Mouse (Mus musculus): ENCODE measurements around the gene Rimkla. TPM values are rescaled to one million over a fixed set of nuclear protein-coding genes. Genes with fewer than 3 reads are reported as not detected.

The Rimkla gene
- polyA plus RNA-seq, 1 experiment from 2014 or later: 0.05 TPM

GRCm38 (mm10) chr4:119526329-119526845 lies 34.0 kb upstream of the Rimkla start:
- no peak overlapping the region for H3K4me3 ChIP-seq (ENCODE audit: low read depth, low read length)
- H3K27me3 ChIP-seq (ENCODE audit: control insufficient read depth, insufficient read depth, low read depth, low read length): no peaks in the 10 kb centered on the region
- ATAC-seq (ENCODE audit: low read depth): no peak
- H3K9ac ChIP-seq (ENCODE audit: low read depth, low read length): no peak overlapping the region
- no peak overlapping the region for H3K4me2 ChIP-seq (ENCODE audit: low read depth, low read length)
- no peaks in the 10 kb centered on the region for H3K9me3 ChIP-seq (replicated peaks; ENCODE audit: control insufficient read depth, low read length)
- no peaks in the 10 kb centered on the region for H3K4me1 ChIP-seq (ENCODE audit: control insufficient read depth, low read depth, low read length)
- H3K36me3 ChIP-seq (ENCODE audit: control insufficient read depth, insufficient read depth): no peaks in the 10 kb centered on the region
- no peak overlapping the region for H3K27ac ChIP-seq (ENCODE audit: low read length)

DNA sequence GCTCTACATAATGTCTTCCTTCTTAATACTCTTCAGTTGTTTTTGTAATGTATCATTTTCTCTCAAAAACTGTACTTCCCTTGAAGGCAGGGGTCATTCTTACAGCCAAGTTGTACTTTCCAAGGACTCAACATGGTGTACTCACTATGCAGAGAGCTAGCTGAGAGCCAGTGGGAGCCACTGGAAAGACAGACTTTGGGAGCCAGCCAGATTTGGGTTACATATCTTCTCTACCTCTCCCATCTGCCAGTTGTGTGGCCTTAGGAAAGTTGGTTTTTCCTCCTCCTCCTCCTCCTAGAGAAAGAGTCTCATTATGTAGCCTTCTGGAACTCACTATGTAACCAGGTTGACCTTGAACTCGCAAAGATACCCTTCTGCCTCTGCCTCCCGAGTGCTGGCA lies 32.0 kb upstream of the Rimkla start:
- Histone ChIP-seq H3K4me3 (ENCODE audit: low read depth, low read length) (no peak overlapping the region), H3K4me2 (ENCODE audit: low read depth, low read length) (no peak overlapping the region), H3K36me3 (ENCODE audit: control insufficient read depth, insufficient read depth) (no peaks in the 10 kb centered on the region), H3K27ac (ENCODE audit: low read length) (no peak overlapping the region), H3K4me1 (ENCODE audit: control insufficient read depth, low read depth, low read length) (no peaks in the 10 kb centered on the region), H3K9me3 (replicated peaks; ENCODE audit: control insufficient read depth, low read length) (no peaks in the 10 kb centered on the region), H3K27me3 (ENCODE audit: control insufficient read depth, insufficient read depth, low read depth, low read length) (no peaks in the 10 kb centered on the region), H3K9ac (ENCODE audit: low read depth, low read length) (no peak overlapping the region)
- WGBS (ENCODE audit: insufficient replicate concordance): 65% methylated on average over 2 of the region's 2 CpGs
- ATAC-seq (ENCODE audit: low read depth): no peak

DNA sequence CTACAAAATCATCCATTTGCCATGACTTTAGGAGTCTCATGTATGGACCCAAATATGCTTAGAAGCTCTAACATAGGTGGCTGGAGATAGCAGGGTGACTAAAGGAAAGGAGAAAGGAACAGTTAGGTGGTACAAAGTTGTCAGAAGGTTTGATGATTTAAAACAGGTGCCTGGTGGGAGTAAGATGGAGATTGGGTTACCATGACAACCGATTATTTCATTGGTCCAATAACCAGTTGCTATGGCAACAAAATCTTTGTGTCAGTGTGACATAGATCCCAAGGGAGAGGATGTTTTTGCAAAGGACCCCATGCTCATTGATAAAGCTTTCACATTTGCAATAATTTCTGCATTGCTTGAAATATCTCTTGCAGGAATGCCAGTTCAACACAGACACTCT lies 31.6 kb upstream of the Rimkla start:
- Histone ChIP-seq H3K4me1 (ENCODE audit: control insufficient read depth, low read depth, low read length) (no peaks in the 10 kb centered on the region), H3K9me3 (replicated peaks; ENCODE audit: control insufficient read depth, low read length) (no peaks in the 10 kb centered on the region), H3K4me3 (ENCODE audit: low read depth, low read length) (no peak overlapping the region), H3K36me3 (ENCODE audit: control insufficient read depth, insufficient read depth) (no peaks in the 10 kb centered on the region), H3K9ac (ENCODE audit: low read depth, low read length) (no peak overlapping the region), H3K27me3 (ENCODE audit: control insufficient read depth, insufficient read depth, low read depth, low read length) (no peaks in the 10 kb centered on the region), H3K4me2 (ENCODE audit: low read depth, low read length) (no peak overlapping the region), H3K27ac (ENCODE audit: low read length) (no peak overlapping the region)
- 59% methylated on average over 1 of the region's 1 CpGs for WGBS (ENCODE audit: insufficient replicate concordance)
- no peak for ATAC-seq (ENCODE audit: low read depth)

DNA sequence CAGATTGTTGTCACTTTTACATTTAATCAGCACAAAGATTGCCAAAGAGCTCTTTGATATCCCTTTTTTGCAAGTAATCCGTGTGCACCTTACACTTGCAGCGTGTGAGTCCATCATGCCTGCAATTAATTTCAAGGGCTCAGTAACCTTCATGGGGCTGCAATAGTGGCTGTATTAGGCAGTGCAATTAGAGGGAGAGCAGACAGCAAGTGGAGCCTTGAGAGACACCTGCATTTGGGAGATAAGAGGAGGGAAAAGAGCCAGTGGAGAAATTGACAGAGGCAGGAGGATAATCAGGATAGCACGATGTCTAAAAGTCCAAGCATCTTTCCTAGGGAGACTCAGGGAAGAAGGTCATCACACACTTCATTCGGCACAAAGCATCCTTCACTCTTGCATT lies 31.1 kb upstream of the Rimkla start:
- H3K27ac ChIP-seq (ENCODE audit: low read length): no peak overlapping the region
- no peak overlapping the region for H3K9ac ChIP-seq (ENCODE audit: low read depth, low read length)
- no peaks in the 10 kb centered on the region for H3K4me1 ChIP-seq (ENCODE audit: control insufficient read depth, low read depth, low read length)
- H3K9me3 ChIP-seq (replicated peaks; ENCODE audit: control insufficient read depth, low read length): no peaks in the 10 kb centered on the region
- no peaks in the 10 kb centered on the region for H3K36me3 ChIP-seq (ENCODE audit: control insufficient read depth, insufficient read depth)
- ATAC-seq (ENCODE audit: low read depth): no peak
- 56% methylated on average over 4 of the region's 4 CpGs for WGBS (ENCODE audit: insufficient replicate concordance)
- no peak overlapping the region for H3K4me2 ChIP-seq (ENCODE audit: low read depth, low read length)
- H3K27me3 ChIP-seq (ENCODE audit: control insufficient read depth, insufficient read depth, low read depth, low read length): no peaks in the 10 kb centered on the region
- H3K4me3 ChIP-seq (ENCODE audit: low read depth, low read length): no peak overlapping the region

GRCm38 (mm10) chr4:119512731-119513141 lies 20.3 kb upstream of the Rimkla start:
- Histone ChIP-seq H3K27ac (ENCODE audit: low read length) (no peak overlapping the region), H3K36me3 (ENCODE audit: control insufficient read depth, insufficient read depth) (no peaks in the 10 kb centered on the region), H3K27me3 (ENCODE audit: control insufficient read depth, insufficient read depth, low read depth, low read length) (no peaks in the 10 kb centered on the region), H3K4me1 (ENCODE audit: control insufficient read depth, low read depth, low read length) (no peaks in the 10 kb centered on the region), H3K4me3 (ENCODE audit: low read depth, low read length) (no peak overlapping the region), H3K9ac (ENCODE audit: low read depth, low read length) (no peak overlapping the region), H3K9me3 (replicated peaks; ENCODE audit: control insufficient read depth, low read length) (no peaks in the 10 kb centered on the region), H3K4me2 (ENCODE audit: low read depth, low read length) (no peak overlapping the region)
- no peak for ATAC-seq (ENCODE audit: low read depth)
- 47% methylated on average over 3 of the region's 3 CpGs for WGBS (ENCODE audit: insufficient replicate concordance)

- no peak overlapping the region for H3K4me2 ChIP-seq (ENCODE audit: low read depth, low read length)
- WGBS (ENCODE audit: insufficient replicate concordance): 46% methylated on average over 2 of the region's 2 CpGs
- no peak overlapping the region for H3K4me3 ChIP-seq (ENCODE audit: low read depth, low read length)
- no peaks in the 10 kb centered on the region for H3K4me1 ChIP-seq (ENCODE audit: control insufficient read depth, low read depth, low read length)
- no peaks in the 10 kb centered on the region for H3K27me3 ChIP-seq (ENCODE audit: control insufficient read depth, insufficient read depth, low read depth, low read length)
- no peak for ATAC-seq (ENCODE audit: low read depth)
- H3K27ac ChIP-seq (ENCODE audit: low read length): no peak overlapping the region
- no peaks in the 10 kb centered on the region for H3K9me3 ChIP-seq (replicated peaks; ENCODE audit: control insufficient read depth, low read length)
- H3K36me3 ChIP-seq (ENCODE audit: control insufficient read depth, insufficient read depth): no peaks in the 10 kb centered on the region
- H3K9ac ChIP-seq (ENCODE audit: low read depth, low read length): no peak overlapping the region
Measured at GRCm38 (mm10) chr4:119511591-119511990, 19.2 kb upstream of the Rimkla start.

DNA sequence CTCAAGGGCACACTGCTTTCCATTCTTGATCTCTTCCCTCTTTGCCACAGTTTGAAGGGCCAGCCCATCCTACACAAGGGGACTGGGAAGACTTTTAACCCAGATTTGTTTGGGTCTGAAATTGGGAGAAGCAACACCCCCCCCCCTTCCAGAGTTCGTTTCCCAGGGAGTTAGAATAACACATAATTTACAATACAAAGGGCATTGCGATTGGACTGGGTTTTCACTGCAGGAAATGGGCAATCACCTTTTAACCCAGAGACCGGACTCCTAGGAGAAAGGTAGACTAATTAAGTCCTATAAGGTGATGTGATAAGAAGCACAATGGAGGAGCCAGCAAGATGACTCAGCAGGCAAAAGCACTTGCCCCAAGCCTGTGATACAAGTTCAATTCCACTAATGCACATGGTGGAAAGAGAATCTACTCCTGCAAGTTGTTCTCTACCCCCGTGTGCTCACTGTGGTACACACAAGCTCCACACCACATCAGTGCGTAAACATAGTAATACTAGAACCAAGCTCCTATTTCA lies 6.0 kb upstream of the Rimkla start:
- Histone ChIP-seq H3K27ac (ENCODE audit: low read length) (no peak overlapping the region), H3K9ac (ENCODE audit: low read depth, low read length) (no peak overlapping the region), H3K36me3 (ENCODE audit: control insufficient read depth, insufficient read depth) (no peaks in the 10 kb centered on the region), H3K4me2 (ENCODE audit: low read depth, low read length) (no peak overlapping the region), H3K9me3 (replicated peaks; ENCODE audit: control insufficient read depth, low read length) (no peaks in the 10 kb centered on the region), H3K27me3 (ENCODE audit: control insufficient read depth, insufficient read depth, low read depth, low read length) (no peaks in the 10 kb centered on the region; the same call in none of the 2 replicates), H3K4me3 (ENCODE audit: low read depth, low read length) (no peak overlapping the region), H3K4me1 (ENCODE audit: control insufficient read depth, low read depth, low read length) (no peaks in the 10 kb centered on the region)
- 50% methylated on average over 5 of the region's 5 CpGs for WGBS (ENCODE audit: insufficient replicate concordance)
- no peak for ATAC-seq (ENCODE audit: low read depth)

GRCm38 (mm10) chr4:119492933-119493327 lies 502 bp upstream of the Rimkla start:
- Histone ChIP-seq H3K4me2 (ENCODE audit: low read depth, low read length) (peak overlapping the region; percentile 60; the same call in 1 of the 2 replicates), H3K36me3 (ENCODE audit: control insufficient read depth, insufficient read depth) (no peaks in the 10 kb centered on the region), H3K27ac (ENCODE audit: low read length) (no peak overlapping the region), H3K27me3 (ENCODE audit: control insufficient read depth, insufficient read depth, low read depth, low read length) (peaks cover 25% of the 10 kb centered on the region), H3K9me3 (replicated peaks; ENCODE audit: control insufficient read depth, low read length) (no peaks in the 10 kb centered on the region), H3K4me3 (ENCODE audit: low read depth, low read length) (peak overlapping the region; percentile 48), H3K4me1 (ENCODE audit: control insufficient read depth, low read depth, low read length) (no peaks in the 10 kb centered on the region), H3K9ac (ENCODE audit: low read depth, low read length) (no peak overlapping the region)
- no peak for ATAC-seq (ENCODE audit: low read depth)
- WGBS (ENCODE audit: insufficient replicate concordance): 33% methylated on average over 10 of the region's 10 CpGs

DNA sequence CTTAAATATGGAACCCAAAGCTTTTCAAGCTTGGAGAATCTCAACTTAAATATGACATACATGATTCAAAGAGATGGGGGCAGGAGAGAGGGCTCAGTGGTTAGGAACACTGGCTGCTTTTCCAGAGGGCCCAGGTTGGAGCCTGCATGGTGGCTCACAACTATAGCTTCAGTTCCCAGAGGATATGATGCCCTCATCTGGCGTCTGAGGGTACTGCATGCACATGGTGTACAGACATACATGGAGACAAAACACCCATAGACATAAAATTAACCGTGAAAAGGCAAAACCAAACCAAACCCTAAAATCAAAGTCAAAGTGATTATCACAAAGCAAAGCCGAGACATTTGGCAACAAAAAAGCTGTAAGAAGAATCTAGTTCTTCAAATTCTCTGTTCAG lies 1.6 kb downstream of the Rimkla start:
- peaks cover 25% of the 10 kb centered on the region for H3K27me3 ChIP-seq (ENCODE audit: control insufficient read depth, insufficient read depth, low read depth, low read length)
- 54% methylated on average over 3 of the region's 3 CpGs for WGBS (ENCODE audit: insufficient replicate concordance)

More for the DNA sequence above, 1.6 kb downstream of the Rimkla start:
- no peaks in the 10 kb centered on the region for H3K9me3 ChIP-seq (replicated peaks; ENCODE audit: control insufficient read depth, low read length)
- H3K4me1 ChIP-seq (ENCODE audit: control insufficient read depth, low read depth, low read length): no peaks in the 10 kb centered on the region
- H3K36me3 ChIP-seq (ENCODE audit: control insufficient read depth, insufficient read depth): no peaks in the 10 kb centered on the region
- H3K9ac ChIP-seq (ENCODE audit: low read depth, low read length): no peak overlapping the region
- no peak overlapping the region for H3K4me3 ChIP-seq (ENCODE audit: low read depth, low read length)
- H3K4me2 ChIP-seq (ENCODE audit: low read depth, low read length): no peak overlapping the region
- no peak for ATAC-seq (ENCODE audit: low read depth)
- no peak overlapping the region for H3K27ac ChIP-seq (ENCODE audit: low read length)
